ENCODE assay signal across 12 mouse cellular contexts in the genomic region with DNA sequence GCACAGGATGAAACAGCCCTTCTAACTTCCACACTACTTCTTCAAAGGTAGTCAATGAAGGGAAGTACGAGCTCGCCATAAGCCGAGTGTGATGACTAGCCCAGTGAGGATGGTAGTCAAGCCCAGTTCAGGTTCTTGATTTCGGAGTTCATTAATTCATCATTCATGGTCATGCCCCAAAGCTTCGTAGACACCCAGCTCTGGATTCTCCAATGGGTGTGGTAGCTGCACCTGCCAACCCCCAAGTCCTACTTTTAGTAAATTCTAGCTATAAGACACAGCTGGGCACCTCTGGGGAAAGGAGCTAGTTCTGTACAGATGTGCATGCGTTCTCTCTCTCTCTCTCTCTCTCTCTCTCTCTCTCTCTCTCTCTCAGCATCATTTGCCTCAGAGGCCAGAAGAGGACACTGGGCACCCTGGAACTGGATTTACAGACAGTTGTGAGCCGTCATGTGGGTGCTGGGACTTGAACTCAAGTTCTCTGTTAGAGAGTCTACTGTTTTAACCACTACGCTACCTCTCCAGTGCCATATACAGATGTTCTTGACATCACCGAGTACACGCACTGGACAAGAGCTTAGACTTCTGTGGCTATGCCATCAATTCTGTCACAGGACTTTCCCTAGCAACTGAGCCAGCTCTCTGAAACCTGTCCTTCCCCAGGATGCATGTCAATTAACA.
"Had no signal": no experiment of that assay in that cellular context is flagged by ENCODE, and none has a peak within 500 bp of the region (broad histone marks: within the 10 kb centered on the region; RNA-seq: fewer than 3 reads in every experiment).

No protein-coding gene starts in this region.

- H3K36me3 ChIP-seq: liver, embryonic 15.5 days; midbrain, embryonic 10.5 days; neural tube, embryonic 15.5 days had no signal

- ATAC-seq: lung, postnatal 0 days had no signal

- H3K9me3 ChIP-seq: liver, embryonic 15.5 days; midbrain, embryonic 10.5 days; neural tube, embryonic 15.5 days had no signal

- H3K27me3 ChIP-seq: liver, embryonic 15.5 days; neural tube, embryonic 15.5 days had no signal

- H3K27ac ChIP-seq: liver, embryonic 15.5 days; midbrain, embryonic 10.5 days had no signal

- H3K9ac ChIP-seq: liver, embryonic 15.5 days; neural tube, embryonic 15.5 days had no signal

- DNase-seq: kidney, postnatal 10 days; kidney, postnatal 4 days; left cerebral cortex, postnatal 4 days; lung, adult 2 months; midbrain, embryonic 14.5 days; thymus, postnatal 4 days had no signal

- H3K4me2 ChIP-seq: liver, embryonic 11.5 days; liver, embryonic 15.5 days; neural tube, embryonic 15.5 days had no signal

- H3K4me3 ChIP-seq: liver, embryonic 15.5 days; midbrain, embryonic 10.5 days; myocyte; neural tube, embryonic 15.5 days had no signal
